Mouse (Mus musculus) forebrain, postnatal 0 days (tissue): ENCODE results near the gene Csnk1e. TPM values are rescaled to one million over a fixed set of nuclear protein-coding genes. Genes with fewer than 3 reads are reported as not detected.

Experiments used
- ATAC-seq: fragments of 200-750 bp; cut with Nextera tagmentation; 2 replicates; pipeline ENCODE4 v1.8.0; 2017; ENCODE audit warnings: mild to moderate bottlenecking, moderate library complexity
- DNase-seq: peaks from one replicate; pipeline ENCODE4 v3.0.0-alpha.2; 2015
- H3K27ac ChIP-seq: fragments of 300-500 bp; sonication (generic); 2 replicates; pipeline ENCODE4 v1.5.1; 2014; ENCODE audit warnings: low read depth, mild to moderate bottlenecking, antibody characterized with exemption, low read length, moderate library complexity, mixed read lengths
- H3K27me3 ChIP-seq: fragments of 300-500 bp; sonication (generic); 2 replicates; pipeline ENCODE4 v1.6.1; 2014; ENCODE audit warnings: mild to moderate bottlenecking, low read length, mixed read lengths; ENCODE audit not compliant: insufficient read depth
- H3K36me3 ChIP-seq: fragments of 300-500 bp; sonication (generic); 2 replicates; pipeline ENCODE4 v1.6.1; 2014; ENCODE audit warnings: mild to moderate bottlenecking, moderate library complexity; ENCODE audit not compliant: insufficient read depth
- H3K4me1 ChIP-seq: fragments of 300-500 bp; sonication (generic); 2 replicates; pipeline ENCODE4 v1.6.1; 2014; ENCODE audit warnings: antibody characterized with exemption; ENCODE audit not compliant: insufficient read depth
- H3K4me2 ChIP-seq: fragments of 300-500 bp; sonication (generic); 2 replicates; pipeline ENCODE4 v1.6.1; 2014; ENCODE audit warnings: low read depth, mild to moderate bottlenecking, moderate library complexity
- H3K4me3 ChIP-seq: fragments of 300-500 bp; sonication (generic); 2 replicates; pipeline ENCODE4 v1.5.1; 2014; ENCODE audit warnings: low read depth, low read length, mixed read lengths
- H3K9ac ChIP-seq: fragments of 300-500 bp; sonication (generic); 2 replicates; pipeline ENCODE4 v1.6.1; 2014; ENCODE audit warnings: mild to moderate bottlenecking
- H3K9me3 ChIP-seq: fragments of 300-500 bp; sonication (generic); 2 replicates; pipeline ENCODE4 v1.6.1; 2016; ENCODE audit warnings: low read length
- CTCF ChIP-seq: sonication (generic); IDR thresholded peaks from 2 replicates; pipeline ENCODE4 v1.5.1; 2016; ENCODE audit warnings: antibody characterized with exemption, control low read depth, low read depth
- WGBS: fragments of 180-500 bp; shearing (Covaris S2); extraction: QIAGEN DNeasy Blood & Tissue Kit; methylation state at CpG from one replicate; pipeline ENCODE4 v1.1.7; 2014; 5-methylcytosine and 5-hydroxymethylcytosine counted together
- polyA plus RNA-seq: library from polyadenylated mRNA; unstranded; fragments of >200 nt; fragmentation: Nextera tagmentation; extraction: Ambion mirVana; gene quantifications from 2 replicates; pipeline ENCODE4 v1.2.1, GENCODE M21; 2015
- total RNA-seq: library from RNA; depleted of rRNA; stranded (reverse); fragments of >200 nt; gene quantifications from 2 replicates; pipeline ENCODE4 v1.2.3, GENCODE M21; 2014

The Csnk1e gene
- total and polyA plus RNA-seq, 2 experiments from 2014 or later = 248 to 490 TPM

GRCm38 (mm10) chr15:79402836-79403762, 52.3 kb downstream of the Csnk1e start, which contains the start of gene Tmem184b:
TSS of gene Tmem184b (minus strand) at chr15:79403569.
- ATAC-seq (peak; percentile 94), DNase-seq (peak; percentile 95)
- Histone ChIP-seq H3K9me3 (no peaks in the 10 kb centered on the region), H3K27me3 (no peaks in the 10 kb centered on the region), H3K9ac (peak within 1 kb of the TSS; percentile 89), H3K36me3 (0 out of 2 replicates have a peak, but pooled peaks cover 2% of the 10 kb centered on the region), H3K4me3 (peak within 1 kb of the TSS; percentile 99), H3K4me2 (peak within 1 kb of the TSS; percentile 85), H3K4me1 (peaks cover 9% of the 10 kb centered on the region; the same call in 1 of the 2 replicates), H3K27ac (peak within 1 kb of the TSS; percentile 83)
- TF ChIP-seq CTCF = no peak; the same call in 1 of the 2 replicates
- WGBS = 3% methylated on average over 90 of the region's 90 CpGs

GRCm38 (mm10) chr15:79402176-79402575, 53.2 kb downstream of the Csnk1e start:
- Histone ChIP-seq H3K36me3 (0 out of 2 replicates have a peak, but pooled peaks cover 4% of the 10 kb centered on the region), H3K4me2 (peak overlapping the region; percentile 85), H3K9me3 (no peaks in the 10 kb centered on the region), H3K27ac (no peak overlapping the region), H3K4me3 (peak overlapping the region; percentile 99), H3K4me1 (peaks cover 9% of the 10 kb centered on the region; the same call in 1 of the 2 replicates), H3K9ac (peak overlapping the region; percentile 89), H3K27me3 (no peaks in the 10 kb centered on the region)
- ATAC-seq (no peak), DNase-seq (peak; percentile 37)
- 19% methylated on average over 5 of the region's 5 CpGs for WGBS
- no peak for TF ChIP-seq CTCF

- Histone ChIP-seq H3K4me2 (peak overlapping the region; percentile 85), H3K9ac (peak overlapping the region; percentile 31; the same call in 1 of the 2 replicates), H3K9me3 (no peaks in the 10 kb centered on the region), H3K27ac (no peak overlapping the region), H3K4me1 (peaks cover 9% of the 10 kb centered on the region; the same call in 1 of the 2 replicates), H3K36me3 (peaks cover 4% of the 10 kb centered on the region; the same call in 1 of the 2 replicates), H3K27me3 (no peaks in the 10 kb centered on the region), H3K4me3 (no peak overlapping the region)
- ATAC-seq = no peak
- WGBS = 51% methylated on average over 7 of the region's 7 CpGs
- TF ChIP-seq CTCF = no peak
- DNase-seq = no peak
Observed at GRCm38 (mm10) chr15:79400975-79401365, 54.4 kb downstream of the Csnk1e start.

GRCm38 (mm10) chr15:79400134-79400974, 55.0 kb downstream of the Csnk1e start:
- no peaks in the 10 kb centered on the region for H3K9me3 ChIP-seq
- no peak for ATAC-seq
- H3K36me3 ChIP-seq = peaks cover 4% of the 10 kb centered on the region; the same call in 1 of the 2 replicates
- H3K27me3 ChIP-seq = no peaks in the 10 kb centered on the region
- peaks cover 9% of the 10 kb centered on the region; the same call in 1 of the 2 replicates for H3K4me1 ChIP-seq
- H3K9ac ChIP-seq = 0 out of 2 replicates have a peak overlapping the region, but pooled peaks have one; percentile 31
- 86% methylated on average over 6 of the region's 6 CpGs for WGBS
- H3K27ac ChIP-seq = no peak overlapping the region
- no peak for TF ChIP-seq CTCF
- H3K4me3 ChIP-seq = no peak overlapping the region
- no peak for DNase-seq
- peak overlapping the region; percentile 85; the same call in 1 of the 2 replicates for H3K4me2 ChIP-seq

- Histone ChIP-seq H3K9me3 (no peaks in the 10 kb centered on the region), H3K27me3 (no peaks in the 10 kb centered on the region), H3K27ac (no peak overlapping the region), H3K4me3 (no peak overlapping the region), H3K4me1 (peaks cover 9% of the 10 kb centered on the region; the same call in 1 of the 2 replicates), H3K36me3 (peaks cover 4% of the 10 kb centered on the region; the same call in 1 of the 2 replicates), H3K4me2 (no peak overlapping the region), H3K9ac (no peak overlapping the region)
- TF ChIP-seq CTCF = no peak
- 78% methylated on average over 14 of the region's 14 CpGs for WGBS
- no peak for ATAC-seq
- no peak for DNase-seq
Observed at GRCm38 (mm10) chr15:79399231-79400052, 55.9 kb downstream of the Csnk1e start.

GRCm38 (mm10) chr15:79396736-79397135, 58.6 kb downstream of the Csnk1e start:
- Histone ChIP-seq H3K4me2 (no peak overlapping the region), H3K9ac (no peak overlapping the region), H3K36me3 (peaks cover 4% of the 10 kb centered on the region; the same call in 1 of the 2 replicates), H3K9me3 (no peaks in the 10 kb centered on the region), H3K27ac (no peak overlapping the region), H3K4me3 (no peak overlapping the region), H3K4me1 (peaks cover 9% of the 10 kb centered on the region; the same call in 1 of the 2 replicates), H3K27me3 (no peaks in the 10 kb centered on the region)
- ATAC-seq (no peak), DNase-seq (no peak)
- WGBS = 83% methylated on average over 11 of the region's 11 CpGs
- peak; percentile 38 for TF ChIP-seq CTCF
